Mouse (Mus musculus) forebrain, embryonic 14.5 days (tissue): ENCODE results near the gene Rsph6a. TPM values are rescaled to one million over a fixed set of nuclear protein-coding genes. Genes with fewer than 3 reads are reported as not detected.

ENCODE experiments used
- ATAC-seq: fragments of 200-750 bp; cut with Nextera tagmentation; 2 replicates; pipeline ENCODE4 v1.8.0; 2017; ENCODE audit warnings: mild to moderate bottlenecking, moderate library complexity
- DNase-seq: peaks from one replicate; pipeline ENCODE4 v3.0.0-alpha.2; 2015; ENCODE audit warnings: low spot score
- H3K27ac ChIP-seq: fragments of 300-500 bp; sonication (generic); 2 replicates; pipeline ENCODE4 v1.5.1; 2014; ENCODE audit warnings: low read depth, mild to moderate bottlenecking, control low read depth, low read length, moderate library complexity
- H3K27me3 ChIP-seq: fragments of 300-500 bp; sonication (generic); replicated peaks from 2 replicates; pipeline ENCODE4 v1.6.1; 2014; ENCODE audit warnings: low read length, control low read depth, mixed read lengths; ENCODE audit not compliant: control insufficient read depth, insufficient read depth
- H3K36me3 ChIP-seq: fragments of 300-500 bp; sonication (generic); 2 replicates; pipeline ENCODE4 v1.6.1; 2014; ENCODE audit warnings: low read length, control low read depth; ENCODE audit not compliant: control insufficient read depth, insufficient read depth
- H3K4me1 ChIP-seq: fragments of 300-500 bp; sonication (generic); 2 replicates; pipeline ENCODE4 v1.6.1; 2014; ENCODE audit warnings: antibody characterized with exemption, low read length, control low read depth; ENCODE audit not compliant: control insufficient read depth, insufficient read depth
- H3K4me2 ChIP-seq: fragments of 300-500 bp; sonication (generic); 2 replicates; pipeline ENCODE4 v1.6.1; 2014; ENCODE audit warnings: mild to moderate bottlenecking, control low read depth, low read length
- H3K4me3 ChIP-seq: fragments of 300-500 bp; sonication (generic); 2 replicates; pipeline ENCODE4 v1.5.1; 2014; ENCODE audit warnings: low read depth, low read length, control low read depth
- H3K9ac ChIP-seq: fragments of 300-500 bp; sonication (generic); 2 replicates; pipeline ENCODE4 v1.6.1; 2014; ENCODE audit warnings: mild to moderate bottlenecking, low read length, control low read depth, moderate library complexity
- H3K9me3 ChIP-seq: fragments of 300-500 bp; sonication (generic); replicated peaks from 2 replicates; pipeline ENCODE4 v1.6.1; 2016; ENCODE audit warnings: low read length, control low read depth, mixed read lengths; ENCODE audit not compliant: control insufficient read depth
- WGBS: fragments of 180-500 bp; shearing (Covaris S2); extraction: QIAGEN DNeasy Blood & Tissue Kit; methylation state at CpG from one replicate; pipeline ENCODE4 v1.1.7; 2014; 5-methylcytosine and 5-hydroxymethylcytosine counted together
- polyA plus RNA-seq: library from polyadenylated mRNA; unstranded; fragments of >200 nt; fragmentation: Nextera tagmentation; extraction: Ambion mirVana; gene quantifications from 2 replicates; pipeline ENCODE4 v1.2.1, GENCODE M21; 2014

The Rsph6a gene
- polyA plus RNA-seq, 1 experiment from 2014 or later, result not detected

GRCm38 (mm10) chr7:19096421-19096976, 42.0 kb downstream of the Rsph6a start:
- 57% methylated on average over 5 of the region's 5 CpGs for WGBS
- Histone ChIP-seq H3K9ac (peak overlapping the region; percentile 73; the same call in 1 of the 2 replicates), H3K4me1 (peaks cover 19% of the 10 kb centered on the region)

GRCm38 (mm10) chr7:19097217-19097616, 42.7 kb downstream of the Rsph6a start:
- WGBS, result 67% methylated on average over 2 of the region's 2 CpGs
- DNase-seq (no peak), ATAC-seq (no peak)
- Histone ChIP-seq H3K9me3 (no peaks in the 10 kb centered on the region), H3K36me3 (no peaks in the 10 kb centered on the region; the same call in 1 of the 2 replicates), H3K4me3 (no peak overlapping the region), H3K27ac (no peak overlapping the region), H3K27me3 (no peaks in the 10 kb centered on the region), H3K4me1 (peaks cover 19% of the 10 kb centered on the region), H3K4me2 (no peak overlapping the region), H3K9ac (no peak overlapping the region)

More at GRCm38 (mm10) chr7:19096421-19096976, 42.0 kb downstream of the Rsph6a start:
- H3K4me3 ChIP-seq, result peak overlapping the region; percentile 56
- no peaks in the 10 kb centered on the region for H3K27me3 ChIP-seq
- H3K36me3 ChIP-seq, result peaks cover 5% of the 10 kb centered on the region
- H3K27ac ChIP-seq, result no peak overlapping the region
- no peak for DNase-seq
- H3K9me3 ChIP-seq, result no peaks in the 10 kb centered on the region
- no peak for ATAC-seq
- H3K4me2 ChIP-seq, result peak overlapping the region; percentile 98

GRCm38 (mm10) chr7:19097863-19098262, 43.4 kb downstream of the Rsph6a start:
- no peak overlapping the region for H3K27ac ChIP-seq
- no peaks in the 10 kb centered on the region for H3K9me3 ChIP-seq
- no peak overlapping the region for H3K4me2 ChIP-seq
- H3K36me3 ChIP-seq, result no peaks in the 10 kb centered on the region
- peaks cover 17% of the 10 kb centered on the region for H3K4me1 ChIP-seq
- H3K9ac ChIP-seq, result no peak overlapping the region
- ATAC-seq (no peak), DNase-seq (no peak)
- no peak overlapping the region for H3K4me3 ChIP-seq
- H3K27me3 ChIP-seq, result no peaks in the 10 kb centered on the region

GRCm38 (mm10) chr7:19098811-19099210, 44.3 kb downstream of the Rsph6a start:
- Histone ChIP-seq H3K9me3 (no peaks in the 10 kb centered on the region), H3K9ac (no peak overlapping the region), H3K4me2 (no peak overlapping the region), H3K4me1 (peaks cover 9% of the 10 kb centered on the region; the same call in 1 of the 2 replicates), H3K27ac (no peak overlapping the region), H3K4me3 (no peak overlapping the region), H3K27me3 (no peaks in the 10 kb centered on the region), H3K36me3 (no peaks in the 10 kb centered on the region)
- no peak for ATAC-seq
- DNase-seq, result no peak
- 68% methylated on average over 7 of the region's 7 CpGs for WGBS

GRCm38 (mm10) chr7:19100290-19100689, 45.8 kb downstream of the Rsph6a start:
- no peaks in the 10 kb centered on the region for H3K36me3 ChIP-seq
- no peak overlapping the region for H3K4me2 ChIP-seq
- no peak overlapping the region for H3K9ac ChIP-seq
- DNase-seq, result no peak
- no peak for ATAC-seq
- H3K4me1 ChIP-seq, result peaks cover 9% of the 10 kb centered on the region; the same call in 1 of the 2 replicates
- no peaks in the 10 kb centered on the region for H3K27me3 ChIP-seq
- 100% methylated on average over 1 of the region's 1 CpGs for WGBS
- no peaks in the 10 kb centered on the region for H3K9me3 ChIP-seq
- H3K27ac ChIP-seq, result no peak overlapping the region
- no peak overlapping the region for H3K4me3 ChIP-seq

GRCm38 (mm10) chr7:19103741-19104140, 49.3 kb downstream of the Rsph6a start:
- H3K27me3 ChIP-seq, result no peaks in the 10 kb centered on the region

GRCm38 (mm10) chr7:19104486-19104885, 50.0 kb downstream of the Rsph6a start:
- DNase-seq, result no peak
- Histone ChIP-seq H3K27ac (no peak overlapping the region), H3K4me2 (no peak overlapping the region), H3K9ac (no peak overlapping the region), H3K4me3 (no peak overlapping the region), H3K27me3 (no peaks in the 10 kb centered on the region), H3K4me1 (no peaks in the 10 kb centered on the region), H3K36me3 (no peaks in the 10 kb centered on the region), H3K9me3 (no peaks in the 10 kb centered on the region)
- WGBS, result 88% methylated on average over 2 of the region's 2 CpGs
- no peak for ATAC-seq

More at GRCm38 (mm10) chr7:19103741-19104140, 49.3 kb downstream of the Rsph6a start:
- no peaks in the 10 kb centered on the region for H3K4me1 ChIP-seq
- ATAC-seq, result no peak
- no peaks in the 10 kb centered on the region for H3K9me3 ChIP-seq
- no peak overlapping the region for H3K4me3 ChIP-seq
- H3K9ac ChIP-seq, result no peak overlapping the region
- H3K4me2 ChIP-seq, result no peak overlapping the region
- DNase-seq, result no peak
- no peak overlapping the region for H3K27ac ChIP-seq
- no peaks in the 10 kb centered on the region for H3K36me3 ChIP-seq

GRCm38 (mm10) chr7:19107436-19107835, 52.9 kb downstream of the Rsph6a start:
- Histone ChIP-seq H3K4me1 (no peaks in the 10 kb centered on the region), H3K27ac (no peak overlapping the region), H3K27me3 (no peaks in the 10 kb centered on the region), H3K4me2 (no peak overlapping the region), H3K4me3 (no peak overlapping the region), H3K36me3 (no peaks in the 10 kb centered on the region), H3K9me3 (no peaks in the 10 kb centered on the region), H3K9ac (no peak overlapping the region)
- DNase-seq (no peak), ATAC-seq (no peak)
- 65% methylated on average over 3 of the region's 3 CpGs for WGBS

- DNase-seq (no peak), ATAC-seq (no peak)
- H3K27me3 ChIP-seq, result no peaks in the 10 kb centered on the region
- H3K27ac ChIP-seq, result no peak overlapping the region
- no peak overlapping the region for H3K4me3 ChIP-seq
- no peak overlapping the region for H3K4me2 ChIP-seq
- no peaks in the 10 kb centered on the region for H3K36me3 ChIP-seq
- no peaks in the 10 kb centered on the region for H3K9me3 ChIP-seq
- H3K9ac ChIP-seq, result no peak overlapping the region
- H3K4me1 ChIP-seq, result no peaks in the 10 kb centered on the region
- 86% methylated on average over 1 of the region's 1 CpGs for WGBS
Measured at GRCm38 (mm10) chr7:19109565-19109964, 55.1 kb downstream of the Rsph6a start.
